Mouse (Mus musculus) small intestine, adult 2 months (tissue): ENCODE measurements around the gene Olfr578. TPM values are rescaled to one million over a fixed set of nuclear protein-coding genes. Genes with fewer than 3 reads are reported as not detected.

ENCODE experiments used
- H3K27ac ChIP-seq: fragments of 200-500 bp; 2 replicates; pipeline ENCODE4 v1.5.1; 2012; ENCODE audit warnings: low read depth, low read length, control low read depth, inconsistent platforms; ENCODE audit not compliant: insufficient read depth
- H3K27me3 ChIP-seq: fragments of 200-500 bp; 2 replicates; pipeline ENCODE4 v1.6.1; 2012; ENCODE audit warnings: mild to moderate bottlenecking, moderate library complexity, low read length, inconsistent platforms; ENCODE audit not compliant: control insufficient read depth, insufficient read depth
- H3K36me3 ChIP-seq: fragments of 200-500 bp; 2 replicates; pipeline ENCODE4 v1.6.1; 2012; ENCODE audit warnings: mild to moderate bottlenecking, low read length, control low read depth, inconsistent platforms; ENCODE audit not compliant: control insufficient read depth, insufficient read depth
- H3K4me1 ChIP-seq: fragments of 200-500 bp; 2 replicates; pipeline ENCODE4 v1.6.1; 2012; ENCODE audit warnings: low read length, inconsistent platforms, mixed read lengths; ENCODE audit not compliant: control insufficient read depth, insufficient read depth, insufficient read length
- H3K4me3 ChIP-seq: fragments of 200-500 bp; 2 replicates; pipeline ENCODE4 v1.5.1; 2012; ENCODE audit warnings: low read depth, mild to moderate bottlenecking, control low read depth, inconsistent platforms, low read length, moderate library complexity
- CTCF ChIP-seq: fragments of 200-500 bp; IDR thresholded peaks from 2 replicates; pipeline ENCODE4 v1.5.1; 2012; ENCODE audit warnings: low read depth, mild to moderate bottlenecking, control low read depth, inconsistent platforms, low read length, moderate library complexity, mixed read lengths; ENCODE audit not compliant: insufficient replicate concordance, insufficient read length; ENCODE audit errors: extremely low read depth
- POLR2A ChIP-seq: fragments of 200-500 bp; IDR thresholded peaks from 2 replicates; pipeline ENCODE4 v1.6.1; 2012; ENCODE audit warnings: low read depth, mild to moderate bottlenecking, control low read depth, inconsistent platforms, low read length, moderate library complexity
- WGBS: fragments of 180-500 bp; shearing (Covaris S2); methylation state at CpG from one replicate; pipeline ENCODE4 v1.1.7; 2018; 5-methylcytosine and 5-hydroxymethylcytosine counted together
- polyA plus RNA-seq: library from polyadenylated mRNA; depleted of rRNA; stranded (reverse); fragments of >200 nt; gene quantifications from 2 replicates; pipeline ENCODE4 v1.2.3, GENCODE M21; 2012; rRNA removed

Olfr578 gene
- not detected in 2 replicates for polyA plus RNA-seq

DNA sequence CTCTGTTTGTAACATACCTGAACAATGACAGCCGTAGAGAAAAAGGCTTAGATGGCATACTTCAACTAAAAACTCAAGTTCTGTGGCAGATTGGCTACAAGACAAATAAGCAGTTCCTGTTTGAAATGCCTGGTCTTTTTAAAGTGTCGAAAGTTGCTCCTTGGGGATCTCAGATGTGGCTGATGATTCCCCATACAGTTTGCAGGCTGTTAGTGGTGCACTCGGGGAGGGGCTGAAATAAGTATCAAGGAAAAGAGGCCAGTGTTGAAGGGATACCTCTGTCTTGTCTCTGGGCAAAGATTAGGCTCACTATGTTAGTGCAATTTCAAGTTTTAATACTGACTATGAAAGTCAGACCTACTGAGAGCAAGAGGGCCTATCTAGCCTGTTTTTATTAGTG is at the start of gene Olfr578:
Olfr578 (minus strand) TSS at position 101 of the 400 bp plus-strand sequence.
- Histone ChIP-seq H3K4me1 (no peaks in the 10 kb centered on the region), H3K4me3 (no peak within 1 kb of the TSS), H3K27me3 (no peaks in the 10 kb centered on the region), H3K36me3 (no peaks in the 10 kb centered on the region), H3K27ac (no peak within 1 kb of the TSS)
- WGBS = 58% methylated on average over 3 of the region's 3 CpGs
- TF ChIP-seq POLR2A (no peak), CTCF (no peak)

DNA sequence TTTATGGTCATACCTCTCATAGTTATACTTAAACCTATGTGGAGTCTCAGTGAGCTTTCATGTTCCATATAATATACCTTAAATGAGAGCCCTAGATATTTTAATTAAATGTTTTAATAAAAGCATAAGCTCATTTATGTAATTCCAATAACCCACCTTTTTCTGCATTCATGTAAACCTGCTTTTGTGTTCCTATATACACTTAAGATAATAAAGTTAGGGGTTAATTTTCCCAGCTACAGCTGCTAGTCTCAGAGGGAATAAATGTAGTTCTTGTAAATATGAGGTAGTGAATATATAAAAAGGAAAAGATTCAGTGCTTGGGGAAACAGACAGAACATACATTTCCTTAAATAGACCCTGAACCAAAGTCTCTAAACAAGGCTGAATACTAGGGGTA is 48.6 kb upstream of the Olfr578 start, which contains the start of gene Olfr582:
Olfr582 (plus strand) TSS at position 301 of the 400 bp plus-strand sequence.
- Histone ChIP-seq H3K36me3 (no peaks in the 10 kb centered on the region), H3K27ac (no peak within 1 kb of the TSS), H3K27me3 (no peaks in the 10 kb centered on the region), H3K4me3 (no peak within 1 kb of the TSS), H3K4me1 (no peaks in the 10 kb centered on the region)
- TF ChIP-seq CTCF = no peak
- TF ChIP-seq POLR2A = no peak

DNA sequence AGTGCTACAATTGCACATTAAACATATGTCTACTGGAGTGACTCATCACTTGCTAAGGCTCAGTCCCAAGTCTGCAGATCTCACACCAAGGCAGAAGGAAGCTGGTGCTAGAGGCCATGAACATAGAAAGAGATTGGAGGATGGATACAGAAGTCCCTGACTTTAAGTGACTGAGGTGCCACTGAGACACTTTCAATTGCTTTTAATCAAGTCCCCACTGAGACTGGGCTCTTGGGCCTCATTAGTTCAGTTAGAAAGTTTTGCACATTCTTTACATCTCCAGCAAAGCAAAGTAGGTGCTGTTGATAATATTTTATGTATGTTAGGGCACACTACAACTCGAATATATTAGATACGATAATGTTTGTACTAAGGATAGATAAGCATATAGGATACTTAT is 13.3 kb downstream of the Olfr578 start, which contains the start of gene Olfr577:
Olfr577 (minus strand) TSS at position 101 of the 400 bp plus-strand sequence.
- TF ChIP-seq POLR2A (no peak), CTCF (no peak)
- no peak within 1 kb of the TSS for H3K4me3 ChIP-seq
- WGBS = 78% methylated on average over 2 of the region's 2 CpGs

DNA sequence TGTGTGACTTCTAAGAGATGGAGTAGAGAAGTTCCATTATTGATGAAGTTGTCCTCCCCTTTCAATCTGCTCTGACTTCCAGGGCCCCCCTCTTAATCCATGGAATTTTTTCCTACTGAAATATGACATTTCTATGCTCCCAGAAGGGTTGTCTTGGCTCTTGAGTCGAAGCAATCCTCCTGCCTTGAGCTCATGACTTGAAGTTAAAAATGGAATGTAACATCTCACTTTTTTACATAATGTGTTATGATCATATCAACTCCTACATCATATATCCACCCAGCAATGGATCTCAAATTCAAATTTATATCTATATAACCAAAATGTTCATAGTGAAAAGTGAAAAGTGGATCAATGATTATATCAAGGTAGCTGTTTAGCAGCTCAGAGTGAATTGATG is 14.7 kb downstream of the Olfr578 start:
- WGBS = 20% methylated on average over 1 of the region's 1 CpGs
- TF ChIP-seq POLR2A (no peak), CTCF (no peak)
- H3K27me3 ChIP-seq = no peaks in the 10 kb centered on the region
- H3K4me3 ChIP-seq = no peak overlapping the region
- no peaks in the 10 kb centered on the region for H3K36me3 ChIP-seq
- no peaks in the 10 kb centered on the region for H3K4me1 ChIP-seq
- no peak overlapping the region for H3K27ac ChIP-seq

More for the DNA sequence above, 13.3 kb downstream of the Olfr578 start, which contains the start of gene Olfr577:
- H3K27me3 ChIP-seq = no peaks in the 10 kb centered on the region
- no peaks in the 10 kb centered on the region for H3K36me3 ChIP-seq
- no peak within 1 kb of the TSS for H3K27ac ChIP-seq
- no peaks in the 10 kb centered on the region for H3K4me1 ChIP-seq

DNA sequence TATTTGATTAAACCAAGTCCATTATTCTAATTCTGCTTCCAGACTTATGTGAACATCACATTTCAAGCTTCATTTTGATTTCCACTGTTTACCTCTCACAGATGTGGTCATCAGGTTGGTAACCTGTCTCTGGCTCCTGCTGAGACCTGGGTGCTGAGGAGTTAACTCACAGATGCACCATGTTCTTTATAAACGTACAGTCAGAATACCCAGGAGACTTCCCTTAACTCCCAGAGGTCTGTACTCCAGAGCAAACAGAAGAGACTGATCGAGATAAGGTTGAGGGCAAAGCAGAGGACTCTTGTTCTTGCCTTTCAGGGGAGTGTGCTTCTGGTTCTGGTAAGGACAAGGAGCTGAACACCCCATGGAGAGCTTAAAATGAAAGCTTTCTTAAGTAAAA is 26.8 kb downstream of the Olfr578 start, which contains the start of gene Olfr576:
Olfr576 (plus strand) TSS at position 301 of the 400 bp plus-strand sequence.
- Histone ChIP-seq H3K27me3 (no peaks in the 10 kb centered on the region; the same call in 1 of the 2 replicates), H3K27ac (no peak within 1 kb of the TSS), H3K4me3 (no peak within 1 kb of the TSS), H3K36me3 (no peaks in the 10 kb centered on the region), H3K4me1 (no peaks in the 10 kb centered on the region)
- TF ChIP-seq POLR2A = no peak
- TF ChIP-seq CTCF = no peak
- WGBS = 8% methylated on average over 2 of the region's 2 CpGs

DNA sequence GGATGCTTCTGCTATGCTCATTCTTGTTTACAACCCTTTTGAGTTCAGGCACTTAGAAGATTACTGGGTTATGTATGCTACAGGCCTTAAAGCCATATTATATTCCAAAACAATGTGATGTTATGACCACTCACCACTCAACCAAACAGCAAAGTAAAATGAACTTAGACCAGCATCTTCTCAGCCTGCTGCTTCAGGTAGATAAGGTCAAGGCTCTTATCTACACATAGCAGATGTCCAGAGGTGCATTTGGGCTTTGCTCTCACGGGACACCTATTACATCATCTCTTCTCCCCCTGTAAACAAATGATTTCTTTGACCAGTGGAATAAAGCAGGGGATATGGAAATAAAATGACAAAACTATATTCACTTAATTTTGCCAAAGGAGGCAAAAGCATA is 30.5 kb downstream of the Olfr578 start, which contains the start of gene Olfr575:
Olfr575 (minus strand) TSS at position 183 of the 400 bp plus-strand sequence.
- no peaks in the 10 kb centered on the region for H3K27me3 ChIP-seq
- TF ChIP-seq CTCF = no peak
- TF ChIP-seq POLR2A = no peak
- no peak within 1 kb of the TSS for H3K27ac ChIP-seq
- no peaks in the 10 kb centered on the region for H3K4me1 ChIP-seq
- WGBS = 32% methylated on average over 1 of the region's 1 CpGs
- no peak within 1 kb of the TSS for H3K4me3 ChIP-seq
- no peaks in the 10 kb centered on the region for H3K36me3 ChIP-seq

DNA sequence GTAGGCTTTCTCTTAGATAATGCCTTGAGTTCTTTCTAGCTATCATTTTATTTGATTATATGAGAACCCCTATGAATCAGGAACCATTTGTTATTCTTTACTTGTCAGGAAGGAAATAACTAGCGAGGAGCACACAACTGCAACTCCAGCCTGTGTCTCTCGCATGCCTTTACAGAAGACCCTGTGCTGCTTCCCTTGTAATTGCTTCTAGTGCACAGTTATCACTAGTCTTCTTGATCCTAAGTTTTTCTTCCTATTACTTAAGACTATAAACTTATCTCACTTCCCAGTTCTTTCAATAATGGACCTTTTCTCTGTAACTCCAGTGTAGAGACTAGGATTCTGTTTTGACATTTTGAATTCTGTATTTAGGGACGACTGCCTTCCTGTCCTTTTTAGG is 31.0 kb downstream of the Olfr578 start:
- H3K36me3 ChIP-seq = no peaks in the 10 kb centered on the region
- 68% methylated on average over 3 of the region's 3 CpGs for WGBS
- no peaks in the 10 kb centered on the region for H3K4me1 ChIP-seq
- no peak overlapping the region for H3K4me3 ChIP-seq
- H3K27me3 ChIP-seq = no peaks in the 10 kb centered on the region
- no peak overlapping the region for H3K27ac ChIP-seq
- no peak for TF ChIP-seq CTCF
- no peak for TF ChIP-seq POLR2A
